Mouse (Mus musculus) intestine, postnatal 0 days (tissue): ENCODE results near the gene Ociad2. TPM values are rescaled to one million over a fixed set of nuclear protein-coding genes. Genes with fewer than 3 reads are reported as not detected.
"Not testable (repeated sequence)": the region's sequence is repeated elsewhere in the genome, so short reads cannot be mapped to it uniquely, and the experiment has no call there.

Experiments
- ATAC-seq: fragments of 200-750 bp; cut with Nextera tagmentation; 2 replicates; pipeline ENCODE4 v1.8.0; 2017; ENCODE audit warnings: mild to moderate bottlenecking, moderate TSS enrichment, moderate library complexity
- H3K27ac ChIP-seq: fragments of 300-500 bp; sonication (generic); 2 replicates; pipeline ENCODE4 v1.5.1; 2014; ENCODE audit warnings: mild to moderate bottlenecking, low read depth, low read length, moderate library complexity
- H3K27me3 ChIP-seq: fragments of 300-500 bp; sonication (generic); replicated peaks from 2 replicates; pipeline ENCODE4 v1.6.1; 2014; ENCODE audit warnings: low read length, mixed read lengths; ENCODE audit not compliant: control insufficient read depth, insufficient read depth
- H3K36me3 ChIP-seq: fragments of 300-500 bp; sonication (generic); 2 replicates; pipeline ENCODE4 v1.6.1; 2014; ENCODE audit warnings: mild to moderate bottlenecking, moderate library complexity; ENCODE audit not compliant: control insufficient read depth, insufficient read depth
- H3K4me1 ChIP-seq: fragments of 300-500 bp; sonication (generic); replicated peaks from 2 replicates; pipeline ENCODE4 v1.6.1; 2014; ENCODE audit warnings: antibody characterized with exemption, low read length, mixed read lengths; ENCODE audit not compliant: control insufficient read depth, insufficient read depth
- H3K4me2 ChIP-seq: fragments of 300-500 bp; sonication (generic); replicated peaks from 2 replicates; pipeline ENCODE4 v1.6.1; 2014; ENCODE audit warnings: low read depth, mild to moderate bottlenecking, moderate library complexity
- H3K4me3 ChIP-seq: fragments of 300-500 bp; sonication (generic); 2 replicates; pipeline ENCODE4 v1.5.1; 2014; ENCODE audit warnings: low read depth, low read length
- H3K9ac ChIP-seq: fragments of 300-500 bp; sonication (generic); 2 replicates; pipeline ENCODE4 v1.6.1; 2014; ENCODE audit warnings: mild to moderate bottlenecking, low read depth, low read length
- H3K9me3 ChIP-seq: fragments of 300-500 bp; sonication (generic); 2 replicates; pipeline ENCODE4 v1.6.1; 2016; ENCODE audit warnings: mixed run types; ENCODE audit not compliant: control insufficient read depth
- CTCF ChIP-seq: sonication (generic); IDR thresholded peaks from 2 replicates; pipeline ENCODE4 v1.5.1; 2016; ENCODE audit warnings: low read depth, mild to moderate bottlenecking, control low read depth, antibody characterized with exemption, moderate library complexity
- WGBS: fragments of 180-500 bp; shearing (Covaris S2); extraction: QIAGEN DNeasy Blood & Tissue Kit; methylation state at CpG from one replicate; pipeline ENCODE4 v1.1.7; 2014; 5-methylcytosine and 5-hydroxymethylcytosine counted together
- polyA plus RNA-seq: library from polyadenylated mRNA; unstranded; fragments of >200 nt; fragmentation: Nextera tagmentation; extraction: Ambion mirVana; gene quantifications from 2 replicates; pipeline ENCODE4 v1.2.1, GENCODE M21; 2015

The Ociad2 gene
- polyA plus RNA-seq, 1 experiment from 2014 or later: 225 TPM

- peak overlapping the region; percentile 90 for H3K27ac ChIP-seq
- peak overlapping the region; percentile 72 for H3K9ac ChIP-seq
- peak overlapping the region; percentile 85 for H3K4me2 ChIP-seq
- no peak for TF ChIP-seq CTCF
- H3K9me3 ChIP-seq: no peaks in the 10 kb centered on the region
- H3K36me3 ChIP-seq: peaks cover 6% of the 10 kb centered on the region; the same call in 1 of the 2 replicates
- H3K27me3 ChIP-seq: no peaks in the 10 kb centered on the region
- peaks cover 15% of the 10 kb centered on the region for H3K4me1 ChIP-seq
- ATAC-seq: peak; percentile 62
- 3% methylated on average over 35 of the region's 41 CpGs for WGBS
- H3K4me3 ChIP-seq: peak overlapping the region; percentile 65
These were observed 2.6 kb downstream of the Ociad2 start for GRCm38 (mm10) chr5:73337961-73338831.

- Histone ChIP-seq H3K27me3 (no peaks in the 10 kb centered on the region), H3K4me3 (peak overlapping the region; percentile 65), H3K4me2 (peak overlapping the region; percentile 85), H3K27ac (peak overlapping the region; percentile 50; the same call in 1 of the 2 replicates), H3K9me3 (no peaks in the 10 kb centered on the region), H3K36me3 (peaks cover 6% of the 10 kb centered on the region; the same call in 1 of the 2 replicates), H3K9ac (no peak overlapping the region), H3K4me1 (peaks cover 15% of the 10 kb centered on the region)
- no peak for TF ChIP-seq CTCF
- WGBS: 21% methylated on average over 5 of the region's 5 CpGs
- peak; percentile 45 for ATAC-seq
These were observed 4.4 kb downstream of the Ociad2 start for GRCm38 (mm10) chr5:73336448-73336847.

- 0 out of 2 replicates have a peak, but pooled peaks have one; percentile 14 for ATAC-seq
- no peaks in the 10 kb centered on the region for H3K9me3 ChIP-seq
- H3K9ac ChIP-seq: no peak overlapping the region
- TF ChIP-seq CTCF: no peak
- H3K27me3 ChIP-seq: no peaks in the 10 kb centered on the region
- 10% methylated on average over 4 of the region's 4 CpGs for WGBS
- H3K27ac ChIP-seq: no peak overlapping the region
- H3K4me3 ChIP-seq: no peak overlapping the region
- peaks cover 20% of the 10 kb centered on the region; the same call in 1 of the 2 replicates for H3K36me3 ChIP-seq
- no peak overlapping the region for H3K4me2 ChIP-seq
- peaks cover 7% of the 10 kb centered on the region for H3K4me1 ChIP-seq
These were observed 9.8 kb downstream of the Ociad2 start for GRCm38 (mm10) chr5:73331002-73331401.

- 66% methylated on average over 8 of the region's 8 CpGs for WGBS
These were observed 16.2 kb downstream of the Ociad2 start for GRCm38 (mm10) chr5:73324526-73325170.

GRCm38 (mm10) chr5:73323602-73324001 is 17.2 kb downstream of the Ociad2 start:
- Histone ChIP-seq H3K4me3 (no peak overlapping the region), H3K4me2 (no peak overlapping the region), H3K36me3 (peaks cover 15% of the 10 kb centered on the region; the same call in 1 of the 2 replicates), H3K4me1 (no peaks in the 10 kb centered on the region), H3K9ac (no peak overlapping the region), H3K27me3 (no peaks in the 10 kb centered on the region), H3K9me3 (no peaks in the 10 kb centered on the region), H3K27ac (no peak overlapping the region)
- no peak for ATAC-seq
- 79% methylated on average over 5 of the region's 5 CpGs for WGBS
- TF ChIP-seq CTCF: no peak

More at GRCm38 (mm10) chr5:73324526-73325170, 16.2 kb downstream of the Ociad2 start:
- Histone ChIP-seq H3K4me2 (no peak overlapping the region), H3K4me1 (no peaks in the 10 kb centered on the region), H3K36me3 (peaks cover 15% of the 10 kb centered on the region; the same call in 1 of the 2 replicates), H3K9me3 (no peaks in the 10 kb centered on the region), H3K4me3 (no peak overlapping the region), H3K9ac (no peak overlapping the region), H3K27ac (no peak overlapping the region), H3K27me3 (no peaks in the 10 kb centered on the region)
- no peak for TF ChIP-seq CTCF
- ATAC-seq: no peak

- 93% methylated on average over 1 of the region's 1 CpGs for WGBS
- H3K36me3 ChIP-seq: peaks cover 15% of the 10 kb centered on the region; the same call in 1 of the 2 replicates
These were observed 18.1 kb downstream of the Ociad2 start for GRCm38 (mm10) chr5:73322684-73323083.

More at GRCm38 (mm10) chr5:73322684-73323083, 18.1 kb downstream of the Ociad2 start:
- H3K9me3 ChIP-seq, H3K27me3 ChIP-seq, ATAC-seq, H3K27ac ChIP-seq, H3K4me3 ChIP-seq, H3K9ac ChIP-seq, H3K4me1 ChIP-seq, H3K4me2 ChIP-seq: not testable (repeated sequence)
